Mouse (Mus musculus): ENCODE results near the gene Cer1. TPM values are rescaled to one million over a fixed set of nuclear protein-coding genes. Genes with fewer than 3 reads are reported as not detected.

Cer1 gene
- polyA plus RNA-seq, 1 experiment from 2014 or later, result 0.08 TPM

GRCm38 (mm10) chr4:82856986-82857385, 28.0 kb downstream of the Cer1 start:
- Histone ChIP-seq H3K27ac (no peak overlapping the region), H3K9ac (replicated peaks) (no peak overlapping the region), H3K27me3 (no peaks in the 10 kb centered on the region), H3K36me3 (peaks cover 6% of the 10 kb centered on the region; the same call in 1 of the 2 replicates), H3K9me3 (no peaks in the 10 kb centered on the region), H3K4me2 (replicated peaks) (no peak overlapping the region), H3K4me1 (replicated peaks) (peaks cover 22% of the 10 kb centered on the region), H3K4me3 (replicated peaks) (no peak overlapping the region)
- ATAC-seq, result no peak
- WGBS, result 93% methylated on average over 3 of the region's 3 CpGs

GRCm38 (mm10) chr4:82853809-82854208, 31.1 kb downstream of the Cer1 start:
- peaks cover 19% of the 10 kb centered on the region for H3K4me1 ChIP-seq (replicated peaks)
- no peaks in the 10 kb centered on the region for H3K27me3 ChIP-seq
- H3K36me3 ChIP-seq, result peaks cover 6% of the 10 kb centered on the region; the same call in 1 of the 2 replicates
- no peaks in the 10 kb centered on the region for H3K9me3 ChIP-seq
- no peak overlapping the region for H3K4me2 ChIP-seq (replicated peaks)
- ATAC-seq, result no peak
- WGBS, result 84% methylated on average over 2 of the region's 2 CpGs
- H3K4me3 ChIP-seq (replicated peaks), result no peak overlapping the region
- no peak overlapping the region for H3K9ac ChIP-seq (replicated peaks)
- H3K27ac ChIP-seq, result no peak overlapping the region

GRCm38 (mm10) chr4:82848552-82849234, 36.3 kb downstream of the Cer1 start:
- H3K4me2 ChIP-seq (replicated peaks), result no peak overlapping the region
- 54% methylated on average over 5 of the region's 5 CpGs for WGBS

GRCm38 (mm10) chr4:82837526-82838240, 47.3 kb downstream of the Cer1 start:
- Histone ChIP-seq H3K9ac (replicated peaks) (no peak overlapping the region), H3K36me3 (peaks cover 27% of the 10 kb centered on the region), H3K9me3 (no peaks in the 10 kb centered on the region), H3K4me2 (replicated peaks) (no peak overlapping the region), H3K4me3 (replicated peaks) (no peak overlapping the region), H3K4me1 (replicated peaks) (no peaks in the 10 kb centered on the region), H3K27ac (no peak overlapping the region), H3K27me3 (no peaks in the 10 kb centered on the region)
- ATAC-seq, result no peak
- WGBS, result 86% methylated on average over 3 of the region's 3 CpGs

More at GRCm38 (mm10) chr4:82848552-82849234, 36.3 kb downstream of the Cer1 start:
- no peak overlapping the region for H3K27ac ChIP-seq
- H3K9ac ChIP-seq (replicated peaks), result no peak overlapping the region
- ATAC-seq, result no peak
- no peak overlapping the region for H3K4me3 ChIP-seq (replicated peaks)
- no peaks in the 10 kb centered on the region for H3K4me1 ChIP-seq (replicated peaks)
- H3K27me3 ChIP-seq, result no peaks in the 10 kb centered on the region
- H3K36me3 ChIP-seq, result peaks cover 13% of the 10 kb centered on the region; the same call in 1 of the 2 replicates
- no peaks in the 10 kb centered on the region for H3K9me3 ChIP-seq

Other genes with a start within 250 kb of the Cer1 start
- 56.1 and 58.4 TPM in 2 replicates for gene Nfib, start 179.4 kb downstream of the Cer1 start, polyA plus RNA-seq (2015; fragmentation: Nextera tagmentation; extraction: Ambion mirVana)
- 16.7 and 16.9 TPM in 2 replicates for gene Zdhhc21, start 25.2 kb downstream of the Cer1 start, polyA plus RNA-seq (2015; fragmentation: Nextera tagmentation; extraction: Ambion mirVana)
- gene Frem1, start 167.2 kb upstream of the Cer1 start, polyA plus RNA-seq (2015; fragmentation: Nextera tagmentation; extraction: Ambion mirVana), result 2.1 and 2.8 TPM in 2 replicates

Data from midbrain, embryonic 13.5 days (tissue).